Mouse (Mus musculus): ENCODE measurements around the gene Snx29.

Snx29 gene

DNA sequence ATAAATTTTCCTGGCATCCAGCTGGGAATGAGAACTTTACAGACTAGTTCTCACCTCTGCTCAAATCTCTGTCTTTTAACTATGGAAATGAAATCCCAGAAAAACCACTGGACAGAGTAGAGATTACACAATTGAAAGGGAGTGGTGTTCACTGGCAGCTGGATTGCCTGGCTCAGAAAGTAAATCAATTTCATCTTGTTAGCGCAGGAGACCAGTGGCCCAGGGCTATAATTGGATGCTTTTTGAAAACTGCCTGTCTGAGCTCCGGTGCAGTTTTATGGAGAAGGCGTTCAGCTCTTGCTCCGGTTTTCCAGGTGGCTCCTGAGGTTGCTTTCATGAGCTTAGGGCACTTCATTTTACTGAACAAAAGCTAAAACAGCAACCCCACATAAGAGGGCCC lies 371.7 kb downstream of the Snx29 start:
- no peak for DNase-seq

DNA sequence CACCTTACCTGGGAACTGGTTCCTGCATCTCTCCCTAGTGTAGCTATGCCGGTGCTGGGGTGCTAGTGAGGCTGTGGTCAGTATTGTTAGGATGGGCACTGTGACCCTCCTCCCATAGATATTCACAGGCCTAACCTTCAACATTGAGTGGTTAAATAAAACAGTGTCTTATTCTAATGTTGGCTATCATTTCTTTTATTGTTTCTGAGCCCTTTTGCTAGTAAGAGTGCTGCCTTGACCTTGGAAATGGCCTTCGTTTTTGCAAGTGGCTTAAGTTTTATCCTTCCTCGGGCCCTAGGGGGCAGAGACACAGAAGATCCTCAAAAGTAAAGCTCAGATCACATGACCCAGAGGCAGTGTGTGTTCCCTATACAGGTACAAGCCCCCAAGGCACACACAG lies 374.1 kb downstream of the Snx29 start:
- no peak for DNase-seq

DNA sequence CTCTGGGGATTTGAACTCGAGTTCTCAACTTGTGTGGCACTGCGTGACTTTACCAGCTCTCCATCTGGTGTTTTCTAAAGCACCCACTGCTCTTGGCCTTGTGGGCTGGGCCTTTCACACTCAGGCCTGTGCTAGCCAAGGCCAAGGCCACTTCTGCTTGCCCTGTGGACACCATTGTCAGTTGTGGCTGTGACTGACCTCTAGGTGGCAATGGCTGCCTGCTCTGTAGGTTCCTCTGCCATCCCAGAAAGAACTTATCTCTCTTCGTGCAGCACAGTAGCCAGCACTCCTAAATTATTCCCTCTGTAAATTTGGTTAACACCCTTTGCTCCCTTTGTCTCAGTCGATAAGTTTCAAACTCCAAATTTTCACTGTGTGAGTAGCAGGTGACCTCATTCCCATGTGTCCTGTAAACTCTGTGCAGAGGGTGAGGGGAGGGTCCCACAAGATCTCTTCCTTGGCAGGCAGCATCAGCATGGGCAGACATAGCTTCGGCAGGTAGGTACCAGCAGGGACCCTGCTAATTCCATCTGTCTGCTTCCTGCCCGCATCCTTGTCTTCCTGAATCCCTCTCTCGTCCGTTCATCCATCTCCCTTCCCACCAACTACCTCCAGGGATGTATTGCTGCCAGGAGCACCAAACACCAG lies 375.1 kb downstream of the Snx29 start:
- peak; percentile 57 for DNase-seq

DNA sequence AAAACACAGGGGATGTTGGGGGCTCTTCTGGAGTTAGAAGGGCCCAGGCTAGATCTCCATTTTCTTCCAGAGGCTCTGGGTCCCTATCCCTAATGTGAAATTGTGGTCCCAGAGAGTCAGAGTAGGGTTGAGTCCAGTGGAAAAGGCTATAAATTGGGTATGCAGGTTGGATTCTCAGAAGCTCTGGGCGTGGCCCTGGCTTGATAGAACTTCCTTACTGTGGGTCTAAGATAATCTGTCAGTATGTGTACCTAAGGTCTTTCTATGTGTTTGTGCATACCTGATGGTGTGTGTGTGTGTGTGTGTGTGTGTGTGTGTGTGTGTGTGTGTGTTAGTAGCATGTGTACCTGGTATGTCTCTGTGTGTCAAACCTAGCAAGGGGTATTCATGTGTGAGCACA lies 378.9 kb downstream of the Snx29 start:
- no peak for DNase-seq

DNA sequence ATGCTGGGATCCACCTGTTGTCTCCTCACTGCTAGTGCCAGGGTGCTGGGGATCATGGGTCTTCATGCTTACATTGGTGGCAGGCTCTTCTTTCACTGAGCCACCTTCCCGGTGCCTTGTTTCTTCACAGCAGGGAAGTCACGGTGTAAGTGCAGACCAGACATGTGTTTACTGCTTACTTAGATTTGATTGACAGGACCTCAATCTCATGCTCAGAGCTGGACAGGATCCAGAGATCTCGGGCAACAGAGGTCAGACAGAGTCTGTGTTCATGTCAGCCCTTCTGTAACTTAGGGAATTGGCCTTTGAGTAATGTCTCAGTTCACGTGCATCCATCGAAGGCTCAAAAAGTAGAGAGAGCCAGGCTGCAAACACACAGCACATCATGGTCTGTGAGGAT lies 381.4 kb downstream of the Snx29 start:
- no peak for DNase-seq

DNA sequence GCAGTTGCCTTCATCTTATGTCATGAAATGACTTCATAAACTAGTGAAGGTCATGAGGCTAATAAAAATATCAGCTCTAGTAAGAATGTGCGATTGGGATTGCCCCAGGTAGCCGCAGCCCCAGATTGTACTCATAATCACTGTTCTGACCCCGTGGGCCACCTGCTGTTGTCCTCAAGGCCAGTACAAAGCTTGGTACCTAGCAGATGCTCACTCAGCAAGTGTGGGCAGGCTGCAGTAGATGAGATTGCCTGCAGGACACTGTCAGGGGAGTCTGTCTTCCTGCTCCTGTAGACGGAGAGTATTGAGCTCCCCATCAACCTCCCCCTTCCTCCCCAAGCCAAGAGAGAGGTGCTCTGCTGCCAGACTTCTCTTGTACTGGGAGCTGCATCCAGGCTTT lies 382.7 kb downstream of the Snx29 start:
- peak; percentile 84 for DNase-seq

DNA sequence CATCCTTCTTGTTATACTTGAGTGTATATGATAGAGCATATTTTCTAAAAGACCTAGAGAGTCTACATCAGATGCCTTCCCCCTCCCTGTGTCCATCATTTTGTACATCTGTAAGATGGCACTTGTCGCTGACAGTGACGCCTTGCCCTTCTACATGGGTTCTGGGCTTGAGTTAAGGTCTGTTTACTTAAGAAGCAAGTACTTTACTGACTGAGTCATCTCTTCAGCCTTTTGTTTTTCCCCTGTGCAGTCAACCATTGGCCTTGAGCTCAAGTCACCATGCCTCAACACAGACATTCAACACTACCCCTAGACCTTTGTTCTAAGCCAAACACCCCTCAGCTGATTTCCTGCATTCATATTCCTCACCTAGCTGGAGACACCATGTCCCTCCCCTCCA lies 385.4 kb downstream of the Snx29 start:
- DNase-seq, result no peak

DNA sequence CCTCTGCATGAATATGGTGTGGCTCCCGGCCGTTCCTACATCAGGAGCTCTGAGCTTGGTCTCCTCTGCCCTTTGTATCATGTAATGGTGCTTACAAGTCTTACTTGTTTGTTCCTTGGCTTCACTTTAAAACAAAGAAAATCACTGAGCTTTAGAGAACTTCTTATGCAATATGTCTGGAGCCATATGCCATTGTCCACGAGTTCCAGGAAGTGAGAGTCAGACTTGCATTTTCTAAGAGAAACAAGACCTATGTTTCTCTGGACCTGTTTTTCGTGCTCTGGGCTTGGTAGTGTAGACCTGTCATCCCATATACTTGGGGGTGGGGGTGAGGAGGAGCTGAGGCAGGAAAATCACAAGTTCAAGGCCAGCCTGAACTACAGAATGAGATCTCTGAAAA lies 386.7 kb downstream of the Snx29 start:
- no peak for DNase-seq

DNA sequence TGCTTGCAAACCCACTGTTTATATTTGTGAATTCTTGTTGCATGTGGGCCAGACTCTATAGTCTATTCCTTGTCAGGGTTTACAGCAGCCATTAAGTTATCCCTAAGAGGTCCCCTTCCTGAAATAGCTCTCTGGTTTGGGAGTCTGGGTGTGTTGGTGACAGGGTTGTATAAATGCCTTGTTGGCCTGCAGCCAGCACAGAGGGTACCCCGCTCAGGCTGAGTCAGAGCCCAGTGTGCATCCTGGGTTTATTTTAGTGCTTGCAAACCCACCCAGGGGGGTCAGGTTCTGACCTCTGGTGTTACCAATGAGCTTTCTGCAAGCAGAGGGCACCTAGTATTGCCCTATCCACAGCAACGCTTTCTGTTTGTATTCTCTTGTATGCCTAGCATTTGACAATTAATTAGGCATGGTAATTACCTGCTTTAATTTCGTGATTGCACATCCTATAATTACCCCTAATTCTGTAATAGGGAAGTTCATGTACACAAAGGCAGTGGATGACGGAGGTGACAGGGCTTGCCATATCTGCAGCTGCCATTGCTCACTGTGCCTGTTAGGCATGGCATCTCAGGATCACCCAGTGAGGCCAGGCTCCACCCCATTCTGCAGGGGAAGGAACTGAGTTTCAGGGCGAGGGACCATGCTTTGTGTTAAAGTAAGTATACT lies 387.4 kb downstream of the Snx29 start:
- DNase-seq, result no peak

DNA sequence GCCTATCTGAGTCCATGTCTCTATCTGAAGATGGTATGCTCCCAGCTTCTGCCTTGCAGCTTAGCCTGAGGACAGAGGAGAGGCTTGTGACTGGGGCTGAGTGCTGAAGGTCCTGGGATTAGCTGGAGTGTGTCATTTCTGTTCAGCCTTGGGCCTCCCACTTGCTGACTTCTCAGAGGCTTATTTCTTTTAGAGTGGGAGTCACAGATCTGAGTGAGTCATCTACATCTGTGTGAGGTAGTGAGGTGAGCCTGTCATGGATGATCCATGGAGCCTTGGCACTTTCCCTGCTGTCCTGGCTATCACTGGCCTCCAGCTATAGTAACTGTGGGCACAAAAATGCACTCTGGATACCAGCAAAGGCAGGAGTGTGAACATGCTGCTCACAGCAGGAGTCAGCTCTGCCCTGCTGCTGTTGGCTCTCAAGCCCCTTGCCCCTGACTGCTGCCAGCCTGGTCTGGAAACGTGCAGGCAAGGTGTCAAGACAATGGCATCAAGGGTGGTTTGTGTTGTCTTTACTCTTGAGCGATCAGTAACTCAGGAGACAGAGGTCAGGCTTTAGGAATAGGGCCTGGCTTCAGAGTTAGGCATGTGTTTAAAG lies 390.7 kb downstream of the Snx29 start:
- DNase-seq, result no peak

DNA sequence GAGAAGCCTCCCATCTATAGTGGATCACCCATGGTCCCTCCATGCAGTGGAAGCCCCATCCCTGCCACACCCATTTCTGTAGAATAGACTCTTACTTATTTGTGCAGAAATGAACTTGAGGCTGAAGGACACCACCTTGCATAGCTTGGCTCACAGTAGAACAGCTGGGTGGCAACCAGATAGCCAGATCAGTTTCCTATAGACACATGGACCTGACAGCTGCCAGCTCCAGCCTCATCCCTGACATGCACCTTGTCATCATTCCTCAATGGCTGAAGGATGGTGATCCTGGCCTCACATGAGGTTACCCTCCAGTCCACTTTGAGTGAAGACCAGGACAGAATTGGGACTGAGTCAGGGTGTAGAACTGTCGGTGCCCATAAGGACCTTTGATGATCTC lies 394.2 kb downstream of the Snx29 start:
- DNase-seq, result no peak

DNA sequence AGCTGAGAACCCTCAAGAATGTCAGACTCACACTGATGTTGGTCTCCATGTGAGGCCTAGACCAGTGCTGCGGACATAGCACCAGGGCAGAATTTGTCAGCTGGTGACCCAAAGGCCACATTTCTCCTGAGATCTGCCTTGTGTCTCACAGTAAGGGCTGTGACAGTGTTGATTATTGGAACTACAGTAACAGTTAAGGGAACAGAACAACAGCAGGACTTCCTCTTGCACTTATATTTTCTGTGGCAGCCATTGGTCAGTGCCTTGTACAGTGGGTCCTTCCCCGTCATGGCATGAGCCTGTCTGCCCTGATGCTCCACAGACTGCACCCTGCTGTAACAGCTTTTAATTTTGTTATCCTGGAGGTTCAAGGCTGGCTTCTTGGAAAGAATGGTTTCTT lies 403.2 kb downstream of the Snx29 start:
- DNase-seq, result no peak

DNA sequence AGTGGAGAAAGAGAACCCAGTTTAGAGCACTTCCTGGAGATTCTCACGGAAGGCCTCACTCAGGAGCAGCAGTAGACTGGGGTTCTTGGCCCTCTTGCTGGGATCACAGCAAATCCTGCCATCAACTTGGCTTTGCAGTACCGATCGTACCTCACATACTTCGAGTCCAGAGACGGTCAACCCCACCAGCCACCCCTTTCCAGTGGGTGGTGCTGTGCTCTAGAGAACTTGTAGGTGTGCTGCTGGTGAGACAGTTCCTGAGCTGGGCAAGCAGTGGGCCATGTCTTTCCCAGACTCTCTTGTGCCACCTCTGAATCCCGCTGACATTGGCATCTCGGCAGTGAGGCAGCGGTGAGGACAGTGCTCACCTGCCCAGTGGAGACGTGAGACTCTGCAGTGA lies 404.6 kb downstream of the Snx29 start:
- no peak for DNase-seq

DNA sequence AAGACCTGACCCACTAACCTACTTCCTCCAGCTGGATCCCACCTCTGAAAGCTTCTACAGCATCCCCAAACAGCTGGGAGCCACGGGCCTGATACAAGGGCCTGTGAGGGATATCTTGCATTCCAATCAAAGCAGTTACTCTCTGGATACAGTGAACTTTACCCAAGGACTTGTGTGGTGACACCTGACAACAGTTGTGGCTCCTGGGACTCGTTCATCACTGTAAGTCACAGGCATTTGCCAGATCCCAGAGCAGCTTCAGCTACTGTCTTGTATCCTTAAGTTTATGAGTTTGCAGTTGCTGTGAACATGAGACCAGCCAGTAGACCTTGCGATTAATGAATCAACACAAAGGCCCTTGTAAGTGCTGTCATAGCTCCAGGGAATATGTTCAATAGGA lies 405.4 kb downstream of the Snx29 start:
- DNase-seq, result no peak

DNA sequence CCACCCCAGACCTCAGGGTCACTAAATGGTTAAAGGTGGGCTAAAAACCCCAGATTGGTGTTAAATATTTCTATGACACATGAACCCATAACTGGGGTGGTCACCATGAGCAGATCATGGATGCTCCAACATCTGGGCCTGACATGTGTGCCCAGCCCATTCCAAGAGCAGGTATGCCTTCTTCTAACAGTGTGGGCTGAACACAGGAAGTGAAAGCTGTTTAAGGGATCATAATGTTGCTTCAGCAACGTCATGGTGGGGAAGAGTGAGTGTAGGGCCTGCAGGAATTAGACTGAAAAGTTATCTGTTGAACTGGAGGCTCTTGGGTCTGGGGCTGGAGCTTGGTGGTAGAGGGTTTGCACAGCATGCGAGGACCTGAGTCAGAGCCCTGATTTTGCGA lies 405.9 kb downstream of the Snx29 start:
- no peak for DNase-seq

DNA sequence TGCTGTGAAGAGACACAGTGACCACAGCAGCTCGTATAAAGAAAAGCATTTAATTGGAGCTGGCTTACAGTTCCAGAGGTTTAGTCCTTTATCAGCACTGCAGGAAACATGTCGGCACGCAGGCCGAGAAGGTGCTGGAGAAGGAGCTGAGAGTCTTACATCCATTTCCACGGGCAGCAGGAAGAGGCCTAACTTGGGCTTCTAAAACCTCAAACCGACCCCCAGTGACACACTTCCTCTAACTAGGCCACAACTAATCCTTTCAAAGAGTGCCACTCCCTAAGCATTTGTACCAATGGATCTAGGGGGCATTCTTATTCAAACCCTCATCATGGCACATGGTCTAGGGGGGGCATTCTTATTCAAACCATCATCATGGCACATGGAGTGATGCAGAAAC lies 406.4 kb downstream of the Snx29 start:
- DNase-seq, result no peak

DNA sequence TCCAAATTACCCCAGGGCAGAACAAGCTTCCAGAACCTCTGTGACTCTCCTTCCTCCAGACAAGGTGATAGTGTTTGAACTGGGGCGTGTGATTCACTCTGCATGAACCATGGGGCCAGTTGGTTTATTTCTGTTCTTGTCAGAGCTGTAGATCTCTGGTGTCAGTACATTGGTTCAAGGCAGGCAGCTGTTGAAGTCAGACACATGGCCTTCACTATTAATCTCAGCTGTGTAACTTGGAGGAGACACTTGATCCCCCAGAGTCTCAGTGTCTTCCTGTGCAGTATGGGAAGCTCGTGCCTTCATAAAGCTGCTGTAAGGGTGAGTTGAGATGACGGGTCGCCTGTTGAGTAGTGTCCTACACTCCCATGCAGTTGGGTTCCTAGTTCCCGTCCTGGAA lies 407.1 kb downstream of the Snx29 start:
- no peak for DNase-seq

DNA sequence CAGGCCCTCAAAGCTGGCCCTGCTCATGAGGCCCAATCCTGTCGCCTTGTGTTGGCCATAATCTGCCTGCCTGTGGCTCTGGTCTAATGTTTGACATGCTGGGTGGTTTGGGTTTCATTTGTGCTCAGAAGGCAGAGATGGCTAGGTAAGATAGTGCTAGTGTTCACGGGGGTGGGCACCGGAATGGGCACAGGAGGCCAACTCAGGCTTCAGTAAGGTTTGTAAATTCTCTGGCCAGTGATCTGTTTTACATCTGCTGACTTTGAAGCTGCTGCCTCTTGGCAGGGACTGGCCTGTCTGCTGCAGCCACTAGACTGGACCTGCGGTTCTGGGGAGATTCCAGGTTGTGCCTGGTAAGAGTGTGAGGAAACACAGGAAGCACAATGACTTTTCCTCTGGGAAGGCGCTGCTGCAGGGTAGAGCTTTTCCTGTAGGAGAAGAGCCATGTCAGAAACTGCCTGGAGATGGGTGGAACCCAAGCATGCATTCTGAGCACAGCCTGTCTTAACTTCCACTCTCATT lies 408.4 kb downstream of the Snx29 start:
- no peak for DNase-seq

DNA sequence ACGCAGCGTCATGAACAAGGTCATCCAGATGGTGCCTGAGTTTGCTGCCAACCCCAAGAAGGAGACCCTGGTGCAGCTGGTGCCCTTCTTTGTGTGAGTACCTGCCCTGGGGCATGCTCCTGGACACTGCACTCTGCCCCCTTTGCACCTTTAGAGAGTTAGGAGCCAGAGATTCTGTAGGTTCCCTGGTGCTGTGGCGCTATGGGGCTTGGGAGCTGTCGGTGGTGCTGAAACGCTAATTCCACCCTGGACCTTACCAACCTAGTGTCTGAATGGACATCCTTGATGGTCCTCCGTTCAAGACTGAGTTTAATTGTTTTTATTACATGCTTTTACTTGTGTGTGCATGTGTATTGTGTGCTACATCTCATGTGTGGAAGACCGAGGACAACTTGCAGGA lies 415.6 kb downstream of the Snx29 start:
- DNase-seq, result peak; percentile 1

DNA sequence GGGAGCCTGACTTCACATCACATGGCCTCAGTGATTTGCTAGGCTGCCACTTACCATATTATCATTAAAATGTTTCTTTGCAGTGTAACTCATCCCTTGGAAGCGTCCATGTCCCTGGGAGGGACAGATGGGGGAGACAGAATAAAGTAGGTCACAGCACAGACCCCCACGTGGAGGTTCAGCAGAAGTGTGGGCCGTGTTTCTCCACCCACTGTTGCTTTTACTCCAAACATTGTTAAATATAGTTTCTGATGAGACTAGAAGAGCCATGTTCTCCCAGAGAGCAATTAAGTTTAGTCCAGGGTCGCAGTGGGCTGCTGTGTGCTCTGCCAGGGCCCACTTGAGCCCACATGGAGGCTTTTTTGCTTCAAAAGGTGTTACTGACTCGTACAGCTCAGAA lies 419.2 kb downstream of the Snx29 start:
- no peak for DNase-seq

DNA sequence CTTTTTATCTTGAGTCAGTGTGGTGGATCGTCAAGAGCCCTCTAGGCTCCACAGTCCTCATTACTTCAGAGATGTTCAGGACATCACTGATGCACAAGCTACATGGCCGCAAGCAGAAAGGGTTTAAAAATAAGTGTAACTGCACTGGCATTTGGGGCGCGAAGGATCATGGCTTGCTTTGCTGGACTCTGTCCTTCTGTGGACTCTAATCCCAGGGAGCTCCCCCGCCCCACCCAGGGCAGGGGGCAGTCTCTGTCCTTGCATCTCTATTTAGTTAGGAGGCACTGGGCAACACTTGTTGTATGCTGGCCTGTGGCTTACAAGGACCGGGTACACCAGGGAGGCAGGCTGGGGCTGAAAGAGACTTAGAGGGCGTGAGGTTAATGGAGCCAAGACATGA lies 419.6 kb downstream of the Snx29 start:
- no peak for DNase-seq

DNA sequence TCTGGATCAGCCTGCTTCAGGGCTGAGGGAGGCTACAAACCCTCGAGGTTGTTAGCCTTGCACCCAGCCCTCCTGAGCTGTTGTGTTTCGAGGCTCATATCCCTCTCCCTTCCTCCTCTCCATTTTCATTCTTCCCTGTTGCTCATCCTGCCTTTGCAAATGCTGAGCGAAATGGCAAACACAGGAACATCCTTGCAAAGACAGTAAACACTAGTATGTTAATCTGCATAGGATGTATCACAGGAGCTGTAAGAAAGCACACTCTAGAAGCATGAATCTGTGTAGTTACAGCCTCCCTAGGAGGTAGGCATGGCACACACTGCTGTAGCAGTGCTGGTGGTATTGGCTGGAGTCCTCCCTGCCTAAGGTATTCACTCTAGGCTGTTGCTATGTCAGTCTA lies 420.3 kb downstream of the Snx29 start:
- DNase-seq, result no peak

DNA sequence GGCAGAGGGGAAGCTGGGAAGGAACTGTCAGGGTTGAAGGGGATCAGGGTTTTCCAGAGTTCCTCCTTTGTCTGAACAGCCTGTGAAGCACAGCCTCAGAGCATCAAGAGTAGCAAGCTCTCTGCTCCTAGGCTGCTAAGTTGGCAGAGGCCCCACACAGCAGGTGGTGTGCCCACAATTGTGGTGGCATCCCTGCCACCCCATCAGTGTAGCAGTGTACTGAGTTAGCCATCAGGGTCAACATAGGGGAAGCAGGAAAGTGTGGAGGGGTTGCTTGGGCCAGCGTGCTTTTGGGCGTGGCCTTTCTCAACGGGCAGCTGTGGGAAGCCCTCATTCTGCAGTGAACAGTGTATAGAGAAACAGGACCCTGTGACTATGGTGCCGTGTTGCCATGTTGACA lies 421.0 kb downstream of the Snx29 start:
- DNase-seq, result no peak

DNA sequence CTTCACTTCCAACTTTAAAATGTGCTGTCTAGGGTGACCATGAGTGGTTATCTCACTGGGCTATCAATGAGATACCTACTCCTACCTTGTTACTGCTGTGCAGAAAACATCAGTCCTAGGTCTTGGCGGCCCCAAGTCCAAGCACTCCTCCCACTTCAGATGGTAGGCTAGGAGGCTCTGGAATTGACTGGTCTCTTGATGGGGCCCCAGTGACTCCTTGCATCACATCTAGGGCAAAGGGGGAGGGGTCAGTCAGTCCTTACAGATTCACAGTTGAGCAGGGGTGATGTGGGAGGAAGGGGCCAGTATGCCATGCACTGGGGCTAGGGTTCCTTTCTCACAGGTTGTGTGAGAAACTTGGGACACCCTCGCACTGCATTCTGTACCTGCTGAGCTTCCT lies 423.3 kb downstream of the Snx29 start:
- DNase-seq, result no peak

DNA sequence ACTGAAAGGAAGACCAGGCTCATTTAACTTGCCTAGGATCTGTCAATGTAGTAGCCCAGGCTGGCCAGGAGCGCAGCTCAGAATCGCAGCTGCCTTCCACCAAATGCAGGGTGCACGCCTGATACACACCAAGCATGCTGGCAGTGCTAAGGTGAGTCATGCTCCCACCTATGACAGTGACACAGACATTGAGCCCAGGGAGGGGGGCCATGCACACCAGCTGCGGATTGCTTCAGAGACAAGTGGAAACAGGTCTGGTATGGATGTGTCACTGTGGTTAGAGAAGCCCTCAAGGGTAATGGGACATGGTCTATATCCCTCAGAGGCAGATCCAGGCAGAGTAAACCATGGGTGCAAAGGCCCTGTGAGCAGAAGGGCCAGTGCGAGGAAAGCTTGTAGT lies 425.2 kb downstream of the Snx29 start:
- DNase-seq, result no peak

Data from cerebellum, adult 9-11 months (tissue).